Mouse (Mus musculus) limb, embryonic 13.5 days (tissue): ENCODE measurements around the gene Elovl2. TPM values are rescaled to one million over a fixed set of nuclear protein-coding genes. Genes with fewer than 3 reads are reported as not detected.
A peak's percentile ranks its signal among the peaks of the same experiment; 100 is the strongest.

Experiments used
- ATAC-seq: fragments of 200-750 bp; cut with Nextera tagmentation; 2 replicates; pipeline ENCODE4 v1.8.0; 2017; ENCODE audit warnings: low read depth, moderate number of reproducible peaks, moderate TSS enrichment; ENCODE audit not compliant: low FRiP score
- H3K27ac ChIP-seq: fragments of 300-500 bp; sonication (generic); 2 replicates; pipeline ENCODE4 v1.5.1; 2015; ENCODE audit warnings: inconsistent platforms, mild to moderate bottlenecking, moderate library complexity
- H3K27me3 ChIP-seq: fragments of 300-500 bp; sonication (generic); 2 replicates; pipeline ENCODE4 v1.6.1; 2015; ENCODE audit warnings: mild to moderate bottlenecking, inconsistent platforms
- H3K36me3 ChIP-seq: fragments of 300-500 bp; sonication (generic); 2 replicates; pipeline ENCODE4 v1.6.1; 2015; ENCODE audit warnings: inconsistent platforms, mild to moderate bottlenecking, moderate library complexity
- H3K4me1 ChIP-seq: fragments of 300-500 bp; sonication (generic); 2 replicates; pipeline ENCODE4 v1.6.1; 2015; ENCODE audit warnings: inconsistent platforms
- H3K4me2 ChIP-seq: fragments of 300-500 bp; sonication (generic); replicated peaks from 2 replicates; pipeline ENCODE4 v1.6.1; 2015; ENCODE audit warnings: inconsistent platforms, mild to moderate bottlenecking, moderate library complexity
- H3K4me3 ChIP-seq: fragments of 300-500 bp; sonication (generic); 2 replicates; pipeline ENCODE4 v1.5.1; 2015; ENCODE audit warnings: moderate library complexity, mild to moderate bottlenecking, inconsistent platforms
- H3K9ac ChIP-seq: fragments of 300-500 bp; sonication (generic); 2 replicates; pipeline ENCODE4 v1.6.1; 2015; ENCODE audit warnings: mild to moderate bottlenecking, inconsistent platforms
- H3K9me3 ChIP-seq: fragments of 300-500 bp; sonication (generic); 2 replicates; pipeline ENCODE4 v1.6.1; 2016; ENCODE audit warnings: inconsistent platforms
- WGBS: fragments of 180-500 bp; shearing (Covaris S2); methylation state at CpG from one replicate; pipeline ENCODE4 v1.1.7; 2015; 5-methylcytosine and 5-hydroxymethylcytosine counted together
- polyA plus RNA-seq: library from polyadenylated mRNA; unstranded; fragments of >200 nt; fragmentation: Nextera tagmentation; extraction: Ambion mirVana; gene quantifications from 2 replicates; pipeline ENCODE4 v1.2.1, GENCODE M21; 2015

Elovl2 gene
- polyA plus RNA-seq, 1 experiment from 2014 or later = 4.8 TPM

DNA sequence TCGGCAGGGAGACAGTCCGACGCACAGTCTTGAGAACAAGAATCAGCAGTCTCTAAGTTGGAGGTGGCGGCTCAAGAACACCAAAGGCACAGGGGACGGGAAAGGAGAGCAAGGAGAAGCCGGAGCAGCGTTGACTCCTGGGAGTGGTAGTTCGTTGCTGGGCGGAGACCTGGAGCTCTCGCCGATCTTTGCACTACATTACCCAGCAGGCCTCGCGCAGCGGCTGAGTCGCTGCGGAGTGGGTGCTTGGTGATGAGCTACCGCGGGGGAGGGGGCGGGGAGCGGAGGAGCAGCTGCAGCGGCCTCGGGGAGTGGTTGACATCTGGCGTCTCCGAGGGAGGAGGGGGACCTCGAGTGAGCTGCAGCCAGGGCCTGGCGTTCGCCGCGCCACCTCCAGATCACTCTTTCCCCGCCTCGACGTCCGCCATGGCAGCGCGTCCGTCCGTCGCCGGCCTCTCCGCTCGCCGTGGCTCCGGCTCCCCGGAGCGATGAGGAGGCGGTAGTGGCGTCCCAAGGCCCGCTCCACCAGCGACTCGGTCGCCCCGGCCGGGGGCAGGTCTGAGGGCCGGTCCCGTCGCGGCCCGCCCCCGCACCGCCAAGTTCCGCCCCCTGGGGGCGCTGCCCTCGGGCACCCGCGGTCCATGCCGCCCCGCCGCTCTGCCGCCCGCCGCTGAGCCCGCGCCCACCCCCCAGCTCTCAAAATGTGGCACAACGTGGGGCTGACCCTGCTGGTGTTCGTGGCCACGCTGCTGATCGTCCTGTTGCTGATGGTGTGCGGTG is 29.5 kb upstream of the Elovl2 start, which contains the start of gene Smim13:
Gene Smim13, plus strand, starts transcription at position 307 of the 780 bp plus-strand sequence.
- Histone ChIP-seq H3K9ac (peak within 1 kb of the TSS; percentile 85), H3K4me2 (peak within 1 kb of the TSS; percentile 77), H3K36me3 (no peaks in the 10 kb centered on the region), H3K9me3 (no peaks in the 10 kb centered on the region), H3K27ac (peak within 1 kb of the TSS; percentile 86), H3K27me3 (no peaks in the 10 kb centered on the region), H3K4me3 (peak within 1 kb of the TSS; percentile 79), H3K4me1 (peaks cover 14% of the 10 kb centered on the region)
- 0% methylated on average over 78 of the region's 78 CpGs for WGBS
- ATAC-seq = peak; percentile 98

DNA sequence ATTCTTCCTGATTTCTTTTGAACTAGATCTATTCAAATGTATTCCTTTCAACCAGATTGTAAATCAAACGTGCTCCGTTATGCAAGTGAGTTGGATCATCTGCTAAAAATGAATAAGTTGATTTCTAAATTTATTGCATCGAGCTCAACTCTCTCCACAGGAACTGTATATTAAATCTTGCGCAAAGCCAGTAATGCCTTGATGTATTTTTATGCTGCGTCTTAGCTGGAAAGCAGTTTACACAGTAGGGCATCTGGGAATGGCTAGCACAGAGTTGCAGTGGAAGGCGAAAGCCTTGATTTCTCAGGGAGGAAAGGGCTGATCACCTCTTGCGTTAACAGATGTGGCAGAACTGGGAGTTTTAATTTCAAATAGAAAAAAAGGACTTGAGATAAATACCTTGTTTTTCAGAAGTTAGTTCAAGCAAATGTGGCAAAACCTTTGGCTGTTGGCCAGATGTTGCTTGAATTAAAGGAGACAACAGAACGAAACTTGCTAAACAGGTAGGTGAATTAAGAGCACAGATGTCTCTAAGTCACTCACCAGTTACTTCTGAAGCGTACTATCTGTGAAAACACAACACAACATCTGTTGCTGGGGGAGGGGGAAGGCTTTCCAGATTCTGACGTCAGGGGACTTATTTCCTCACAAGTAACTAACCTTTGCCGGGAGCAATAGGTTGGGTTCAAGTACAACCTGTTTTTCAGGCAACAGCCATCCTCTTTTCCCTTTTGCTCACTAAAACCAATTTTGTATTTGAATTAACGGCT is 28.7 kb upstream of the Elovl2 start:
- 35% methylated on average over 12 of the region's 12 CpGs for WGBS
- H3K27me3 ChIP-seq = no peaks in the 10 kb centered on the region
- 0 out of 2 replicates have a peak, but pooled peaks have one; percentile 13 for ATAC-seq
- no peaks in the 10 kb centered on the region for H3K9me3 ChIP-seq
- peaks cover 14% of the 10 kb centered on the region for H3K4me1 ChIP-seq
- H3K27ac ChIP-seq = no peak overlapping the region; the same call in 1 of the 2 replicates
- H3K4me3 ChIP-seq = peak overlapping the region; percentile 79
- H3K36me3 ChIP-seq = no peaks in the 10 kb centered on the region
- H3K9ac ChIP-seq = peak overlapping the region; percentile 66
- peak overlapping the region; percentile 77 for H3K4me2 ChIP-seq

GRCm38 (mm10) chr13:41244306-41244830 is 24.2 kb upstream of the Elovl2 start:
- Histone ChIP-seq H3K4me2 (no peak overlapping the region), H3K9me3 (no peaks in the 10 kb centered on the region), H3K27ac (no peak overlapping the region), H3K27me3 (0 out of 2 replicates have a peak, but pooled peaks cover 2% of the 10 kb centered on the region), H3K36me3 (no peaks in the 10 kb centered on the region), H3K4me1 (peaks cover 6% of the 10 kb centered on the region), H3K9ac (no peak overlapping the region), H3K4me3 (no peak overlapping the region)
- no peak; the same call in 1 of the 2 replicates for ATAC-seq
- WGBS = 58% methylated on average over 6 of the region's 6 CpGs

- no peaks in the 10 kb centered on the region for H3K36me3 ChIP-seq
- H3K4me1 ChIP-seq = no peaks in the 10 kb centered on the region
- no peak overlapping the region for H3K4me3 ChIP-seq
- H3K27me3 ChIP-seq = 0 out of 2 replicates have a peak, but pooled peaks cover 4% of the 10 kb centered on the region
- WGBS = 69% methylated on average over 2 of the region's 2 CpGs
- no peaks in the 10 kb centered on the region for H3K9me3 ChIP-seq
- no peak overlapping the region for H3K27ac ChIP-seq
- no peak for ATAC-seq
- H3K4me2 ChIP-seq = no peak overlapping the region
- no peak overlapping the region for H3K9ac ChIP-seq
These were observed 21.4 kb upstream of the Elovl2 start for GRCm38 (mm10) chr13:41241557-41241956.

- 11% methylated on average over 5 of the region's 5 CpGs for WGBS
These were observed 18.6 kb upstream of the Elovl2 start for GRCm38 (mm10) chr13:41238805-41239130.

DNA sequence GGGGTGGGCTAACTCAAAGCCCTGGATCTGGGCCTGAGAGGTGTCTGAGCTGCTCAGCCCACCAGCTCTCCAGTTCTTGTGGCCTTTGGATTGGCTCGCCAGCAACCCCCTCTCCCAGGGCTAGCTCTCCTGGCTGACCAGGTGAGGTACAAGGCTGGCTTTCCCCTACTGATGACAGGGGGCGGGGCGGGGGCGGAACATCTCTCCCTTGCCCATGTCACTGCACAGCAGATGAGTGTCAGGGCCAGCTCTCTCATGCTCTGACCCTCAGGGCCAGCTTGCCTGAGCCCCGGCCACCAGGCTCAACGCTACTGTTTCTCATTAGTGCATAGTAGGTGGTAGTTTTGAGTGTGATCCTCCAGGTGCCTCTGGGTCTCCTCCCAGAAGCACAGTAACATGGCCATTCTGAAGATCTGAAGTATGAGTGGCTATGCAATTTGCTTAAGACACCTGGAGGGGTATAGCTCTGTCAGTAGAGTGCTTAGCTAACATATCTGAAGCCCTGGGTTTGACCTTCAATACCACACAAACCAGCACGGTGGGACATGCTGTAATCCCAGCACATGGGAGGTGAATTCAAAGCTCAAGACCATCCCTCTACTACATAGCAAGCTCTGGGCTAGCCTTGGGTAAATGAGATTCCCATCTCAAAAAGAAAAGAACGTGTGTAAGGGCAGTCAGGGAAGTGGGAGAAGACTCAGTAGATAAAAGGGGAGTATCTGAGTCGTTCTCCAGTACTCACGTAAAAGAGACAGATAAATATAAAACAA is 18.0 kb upstream of the Elovl2 start:
- Histone ChIP-seq H3K9me3 (no peaks in the 10 kb centered on the region), H3K27ac (no peak overlapping the region), H3K4me2 (no peak overlapping the region), H3K27me3 (0 out of 2 replicates have a peak, but pooled peaks cover 4% of the 10 kb centered on the region), H3K36me3 (no peaks in the 10 kb centered on the region), H3K9ac (no peak overlapping the region), H3K4me3 (no peak overlapping the region), H3K4me1 (no peaks in the 10 kb centered on the region)
- 74% methylated on average over 10 of the region's 10 CpGs for WGBS
- ATAC-seq = no peak

More at GRCm38 (mm10) chr13:41238805-41239130, 18.6 kb upstream of the Elovl2 start:
- no peaks in the 10 kb centered on the region for H3K9me3 ChIP-seq
- no peak overlapping the region for H3K4me3 ChIP-seq
- no peaks in the 10 kb centered on the region for H3K36me3 ChIP-seq
- H3K27me3 ChIP-seq = 0 out of 2 replicates have a peak, but pooled peaks cover 4% of the 10 kb centered on the region
- ATAC-seq = no peak
- no peak overlapping the region for H3K4me2 ChIP-seq
- no peak overlapping the region for H3K27ac ChIP-seq
- H3K9ac ChIP-seq = no peak overlapping the region
- no peaks in the 10 kb centered on the region for H3K4me1 ChIP-seq

- H3K27me3 ChIP-seq = 0 out of 2 replicates have a peak, but pooled peaks cover 4% of the 10 kb centered on the region
- no peaks in the 10 kb centered on the region for H3K4me1 ChIP-seq
- no peaks in the 10 kb centered on the region for H3K36me3 ChIP-seq
- H3K4me2 ChIP-seq = no peak overlapping the region
- ATAC-seq = no peak
- H3K9me3 ChIP-seq = no peaks in the 10 kb centered on the region
- no peak overlapping the region for H3K27ac ChIP-seq
- WGBS = 74% methylated on average over 13 of the region's 13 CpGs
- no peak overlapping the region for H3K9ac ChIP-seq
- H3K4me3 ChIP-seq = no peak overlapping the region
These were observed 15.9 kb upstream of the Elovl2 start for GRCm38 (mm10) chr13:41235845-41236741.

- H3K4me2 ChIP-seq = no peak overlapping the region
- WGBS = 89% methylated on average over 6 of the region's 6 CpGs
- no peak overlapping the region for H3K4me3 ChIP-seq
- H3K9ac ChIP-seq = no peak overlapping the region
- 0 out of 2 replicates have a peak, but pooled peaks cover 4% of the 10 kb centered on the region for H3K27me3 ChIP-seq
- H3K36me3 ChIP-seq = no peaks in the 10 kb centered on the region
- H3K27ac ChIP-seq = no peak overlapping the region
- H3K9me3 ChIP-seq = no peaks in the 10 kb centered on the region
- no peaks in the 10 kb centered on the region for H3K4me1 ChIP-seq
- no peak for ATAC-seq
These were observed 15.0 kb upstream of the Elovl2 start for GRCm38 (mm10) chr13:41235181-41235580.

DNA sequence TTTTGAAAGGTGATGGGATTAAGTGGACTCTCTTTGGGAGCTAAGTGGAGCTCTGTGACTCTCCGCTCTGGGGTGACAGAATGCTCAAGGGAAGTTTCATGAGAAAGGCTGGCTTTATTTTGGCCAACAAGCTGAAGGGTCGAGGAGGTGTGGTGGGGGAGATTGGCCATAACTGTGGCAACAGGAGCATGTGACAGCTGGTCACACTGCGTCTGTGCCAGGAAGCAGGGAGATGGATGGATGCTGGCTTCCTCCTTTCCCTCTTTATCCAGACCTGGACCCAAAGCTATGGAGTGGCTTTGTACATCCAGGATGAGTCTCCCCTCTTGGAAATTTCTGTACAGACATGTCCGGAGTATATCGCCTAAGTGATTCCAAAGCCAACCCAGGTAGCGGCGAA is 13.0 kb upstream of the Elovl2 start:
- H3K27me3 ChIP-seq = no peaks in the 10 kb centered on the region
- no peak overlapping the region for H3K9ac ChIP-seq
- H3K36me3 ChIP-seq = no peaks in the 10 kb centered on the region
- H3K4me2 ChIP-seq = no peak overlapping the region
- H3K27ac ChIP-seq = no peak overlapping the region
- no peaks in the 10 kb centered on the region for H3K4me1 ChIP-seq
- 86% methylated on average over 7 of the region's 7 CpGs for WGBS
- no peaks in the 10 kb centered on the region for H3K9me3 ChIP-seq
- H3K4me3 ChIP-seq = no peak overlapping the region
- no peak for ATAC-seq

DNA sequence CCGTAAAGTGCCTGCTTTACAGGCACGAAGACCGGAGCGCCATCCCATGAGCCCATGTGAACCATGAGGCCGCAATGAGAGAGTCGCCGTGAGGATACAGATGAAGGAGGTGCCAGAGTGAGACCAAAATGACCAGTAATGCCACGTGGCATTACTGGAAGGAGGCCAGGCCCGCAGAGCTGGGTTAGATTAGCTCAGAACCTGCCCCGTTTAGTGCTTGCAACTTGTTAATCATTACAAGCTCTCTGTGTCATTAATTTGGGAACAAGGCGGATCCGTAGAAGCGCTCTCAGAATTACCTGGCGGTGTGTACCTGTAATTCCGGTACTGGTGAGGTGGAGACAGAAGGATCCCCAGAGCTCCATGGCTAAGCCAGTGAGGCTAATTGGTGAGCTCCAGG is 12.0 kb upstream of the Elovl2 start:
- no peaks in the 10 kb centered on the region for H3K9me3 ChIP-seq
- no peaks in the 10 kb centered on the region for H3K27me3 ChIP-seq
- H3K9ac ChIP-seq = no peak overlapping the region
- WGBS = 87% methylated on average over 15 of the region's 15 CpGs
- no peak for ATAC-seq
- no peak overlapping the region for H3K4me3 ChIP-seq
- H3K4me1 ChIP-seq = no peaks in the 10 kb centered on the region
- no peak overlapping the region for H3K4me2 ChIP-seq
- no peak overlapping the region for H3K27ac ChIP-seq
- H3K36me3 ChIP-seq = no peaks in the 10 kb centered on the region
